Mouse (Mus musculus) heart, adult 11 months (tissue): Measurements from ENCODE around the gene Snap25.
A peak's percentile ranks its signal among the peaks of the same experiment; 100 is the strongest.

ENCODE experiments used
- DNase-seq: peaks from one replicate; pipeline ENCODE4 v3.0.0; 2022

Snap25 gene

DNA sequence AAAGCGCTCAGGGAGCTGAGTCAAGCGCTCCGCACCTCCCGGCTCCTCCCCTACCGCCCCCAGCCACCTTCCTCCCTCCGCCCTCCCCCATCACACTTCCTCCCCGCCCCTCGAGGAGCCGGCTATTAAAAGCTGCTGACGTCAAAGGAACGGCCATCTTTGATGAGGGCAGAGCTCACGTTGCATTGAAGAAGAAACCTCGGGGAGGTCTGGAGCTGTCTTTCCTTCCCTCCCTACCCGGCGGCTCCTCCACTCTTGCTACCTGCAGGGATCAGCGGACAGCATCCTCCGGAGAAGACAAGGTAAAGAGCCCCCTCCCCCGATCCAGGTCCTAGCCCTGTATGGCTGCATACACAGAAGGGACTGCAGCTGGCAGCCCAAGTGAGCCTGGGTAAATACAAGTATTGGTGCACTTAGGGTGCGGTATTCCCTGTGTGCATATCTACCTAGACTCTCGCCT, at the start of gene Snap25:
Gene Snap25, plus strand, starts transcription at position 155 of the 460 bp plus-strand sequence.
- no peak for DNase-seq

GRCm38 (mm10) chr2:136666951-136667350, 46.3 kb upstream of the Snap25 start:
- no peak for DNase-seq

GRCm38 (mm10) chr2:136669183-136669582, 44.1 kb upstream of the Snap25 start:
- DNase-seq, result peak; percentile 97

DNA sequence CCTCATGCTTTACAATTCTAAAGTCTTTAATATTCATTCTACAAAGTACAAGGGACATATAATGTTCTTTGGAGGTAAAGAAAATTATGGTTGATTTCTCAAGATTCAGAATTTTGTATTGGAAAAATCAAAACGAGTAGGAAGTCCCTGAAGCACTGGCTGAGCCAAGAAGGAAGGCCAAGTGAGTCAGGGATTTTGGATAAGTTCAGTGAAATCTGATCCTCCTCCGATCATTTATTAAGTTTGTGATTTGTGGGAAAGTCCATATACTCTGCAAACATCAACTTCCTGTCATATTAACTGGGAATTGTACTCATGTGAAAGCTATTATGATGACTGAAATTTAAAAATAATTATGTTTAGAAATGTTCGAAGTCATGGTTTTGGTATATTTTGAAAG, 43.6 kb upstream of the Snap25 start:
- peak; percentile 87 for DNase-seq

GRCm38 (mm10) chr2:136670539-136671271, 42.5 kb upstream of the Snap25 start:
- DNase-seq, result peak; percentile 87

DNA sequence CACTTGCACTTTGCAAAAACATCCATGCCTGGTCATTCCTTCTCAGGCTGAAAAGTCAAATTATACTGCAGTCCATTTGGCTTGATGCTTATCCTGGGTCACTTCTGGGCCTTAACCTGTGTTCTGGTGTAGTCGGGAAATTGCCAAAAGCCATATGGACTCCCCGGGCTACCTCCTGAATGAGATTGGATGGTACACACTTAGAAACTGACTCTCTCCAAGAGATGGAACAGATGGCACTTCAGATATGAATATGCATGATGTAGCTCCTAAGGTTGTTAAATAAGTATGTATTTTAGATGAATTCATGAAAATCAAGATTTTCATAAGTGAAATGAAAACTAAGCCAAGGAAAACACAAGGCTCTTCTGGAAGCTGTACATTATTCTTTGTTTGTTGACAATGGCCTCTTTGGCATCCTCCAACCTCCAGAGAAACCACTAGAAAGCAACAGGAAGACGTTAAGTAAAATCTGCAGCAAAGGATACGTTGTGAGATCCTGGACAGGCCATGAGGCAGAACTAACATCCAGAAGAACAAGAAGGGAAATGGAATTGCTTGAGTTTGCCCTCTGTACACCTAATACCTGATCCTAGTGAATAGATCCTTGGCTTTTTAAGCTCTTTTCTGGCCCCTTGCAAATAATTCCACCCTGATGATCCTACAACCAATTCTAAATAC, 39.0 kb upstream of the Snap25 start:
- DNase-seq, result no peak

GRCm38 (mm10) chr2:136676196-136676595, 37.1 kb upstream of the Snap25 start:
- no peak for DNase-seq

- DNase-seq, result no peak
Observed at GRCm38 (mm10) chr2:136676918-136677445, 36.3 kb upstream of the Snap25 start.

DNA sequence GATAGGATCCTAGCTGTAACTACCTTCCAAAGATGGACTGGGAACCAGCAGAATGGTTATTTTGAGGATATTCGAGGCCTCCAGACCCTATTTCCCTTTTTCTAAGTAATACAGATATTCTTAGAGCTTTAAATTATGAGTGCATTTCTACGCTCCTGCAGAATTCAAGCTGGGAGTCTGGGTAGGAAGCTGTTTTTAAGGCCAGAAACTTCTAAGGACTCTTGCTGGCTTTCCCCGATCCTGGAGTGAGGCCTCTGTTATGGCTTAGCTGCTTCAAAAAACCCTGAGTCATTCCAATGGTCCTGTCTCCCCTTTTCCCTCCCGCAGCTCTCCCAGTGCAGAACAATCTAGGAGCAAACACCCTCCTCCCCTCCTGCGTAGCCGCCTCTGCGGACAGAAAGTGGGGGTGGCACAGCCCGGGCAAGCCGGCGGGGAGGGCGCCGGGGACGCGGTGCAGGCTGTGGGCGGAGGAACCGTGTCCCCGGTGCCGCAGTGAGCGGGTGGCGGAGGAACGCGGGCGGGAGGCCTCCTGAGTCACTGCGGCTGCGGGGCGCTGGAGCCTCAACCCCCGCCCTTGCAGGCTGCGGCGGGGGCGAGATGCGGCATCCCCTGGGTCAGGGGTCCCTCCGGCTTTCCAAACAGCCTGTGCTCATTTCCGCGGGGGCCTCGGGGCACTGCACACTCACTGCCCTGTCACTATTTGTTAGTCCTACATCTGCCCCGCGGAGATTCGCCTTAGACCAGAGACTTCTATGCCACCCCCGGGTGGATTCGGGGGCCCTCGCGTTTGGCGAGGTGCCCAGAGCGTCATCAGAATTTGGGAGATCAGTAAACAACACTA, 34.7 kb upstream of the Snap25 start:
- peak; percentile 99 for DNase-seq

- DNase-seq, result peak; percentile 99
Observed at GRCm38 (mm10) chr2:136679280-136680221, 33.7 kb upstream of the Snap25 start.

DNA sequence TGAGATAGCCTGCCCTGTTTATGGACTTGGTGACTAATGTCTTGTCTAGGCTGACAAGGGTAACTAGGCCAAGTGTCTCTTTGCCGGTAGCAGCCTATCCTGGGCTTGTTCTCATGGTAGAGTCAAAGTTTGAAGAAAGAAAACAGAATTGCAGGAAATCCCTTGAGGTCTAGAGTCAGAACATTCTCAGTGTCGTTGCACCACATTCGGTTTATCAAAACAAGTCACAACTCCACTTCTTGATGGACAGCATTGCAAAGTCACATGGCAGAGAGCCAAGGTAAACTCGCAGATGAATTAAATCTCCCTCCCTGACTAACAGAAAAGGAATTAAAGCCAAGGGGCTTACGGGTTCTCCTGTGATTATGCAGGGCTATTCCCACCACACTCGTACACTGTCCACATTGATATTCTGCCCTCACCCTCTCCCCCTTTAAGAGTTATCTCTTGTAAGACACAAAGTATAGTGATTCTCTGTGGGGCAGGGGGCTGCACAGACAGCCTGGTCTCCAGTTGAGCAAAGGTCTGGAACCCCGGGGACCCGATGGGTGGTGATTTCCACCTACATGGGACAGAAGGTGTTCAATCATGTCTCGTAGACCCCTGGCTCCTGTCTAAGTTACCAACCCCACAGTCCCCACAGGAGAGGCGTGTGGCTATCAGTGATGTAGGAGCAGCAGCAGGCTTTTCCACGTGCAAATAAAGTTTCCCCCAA, 30.9 kb upstream of the Snap25 start:
- peak; percentile 97 for DNase-seq

DNA sequence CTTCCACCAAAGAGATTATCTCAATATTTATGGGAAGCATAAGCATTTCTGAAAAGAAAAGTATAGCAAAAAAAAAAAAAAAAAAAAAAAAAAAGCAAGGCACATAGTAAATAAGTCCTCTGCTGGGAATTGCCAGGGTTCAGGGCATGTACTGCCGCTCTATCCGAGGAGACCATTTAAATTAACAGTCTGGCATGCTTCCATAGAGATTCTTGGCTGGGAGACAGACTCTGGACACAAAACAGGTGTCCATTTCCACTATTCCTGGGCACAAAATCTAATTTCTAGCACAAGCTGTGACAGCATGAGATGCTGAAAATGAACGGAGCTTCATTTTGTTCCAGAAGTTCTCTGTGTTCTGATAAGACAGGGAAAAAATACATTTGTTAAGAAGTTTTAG, 27.1 kb upstream of the Snap25 start:
- DNase-seq, result peak; percentile 96

DNA sequence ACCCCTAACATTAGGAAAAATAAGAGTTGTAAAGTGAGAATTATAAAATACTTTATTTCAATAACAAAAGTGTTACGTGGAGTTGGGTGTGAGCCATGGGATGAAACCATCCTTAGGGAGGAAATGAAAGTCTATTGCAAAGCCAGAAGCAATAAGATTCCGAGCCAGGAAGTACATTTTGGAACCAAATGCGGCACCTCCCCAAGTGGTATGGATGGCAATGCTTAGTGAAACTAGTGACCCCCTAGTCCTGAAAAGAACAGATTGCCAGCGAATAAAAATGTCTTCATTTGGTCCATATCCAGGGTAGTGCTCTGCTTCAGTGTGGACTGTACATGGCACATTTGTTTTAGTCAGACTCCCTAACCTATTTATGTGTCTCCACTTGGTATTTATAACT, 25.9 kb upstream of the Snap25 start:
- DNase-seq, result no peak

- DNase-seq, result no peak
Observed at GRCm38 (mm10) chr2:136689476-136689875, 23.8 kb upstream of the Snap25 start.

DNA sequence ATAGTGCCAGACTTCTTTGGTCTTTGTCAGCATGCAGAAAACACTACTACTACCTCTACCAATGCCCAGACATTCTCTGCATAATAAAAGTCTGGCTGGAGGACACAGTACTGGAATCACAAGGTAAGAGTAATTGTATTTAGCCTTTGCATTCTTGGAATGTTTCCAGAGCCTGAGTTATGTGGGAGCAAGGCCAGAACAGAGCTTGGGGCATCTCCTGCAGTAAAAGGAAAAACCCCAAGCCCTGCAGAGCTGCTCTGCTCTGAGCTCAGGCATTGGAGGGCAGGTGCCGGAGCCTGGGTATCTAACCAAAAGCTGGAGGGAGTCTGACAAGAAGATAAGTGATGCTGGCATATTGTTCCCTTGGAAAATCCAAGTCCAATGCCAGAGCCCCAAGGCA, 21.6 kb upstream of the Snap25 start:
- no peak for DNase-seq

DNA sequence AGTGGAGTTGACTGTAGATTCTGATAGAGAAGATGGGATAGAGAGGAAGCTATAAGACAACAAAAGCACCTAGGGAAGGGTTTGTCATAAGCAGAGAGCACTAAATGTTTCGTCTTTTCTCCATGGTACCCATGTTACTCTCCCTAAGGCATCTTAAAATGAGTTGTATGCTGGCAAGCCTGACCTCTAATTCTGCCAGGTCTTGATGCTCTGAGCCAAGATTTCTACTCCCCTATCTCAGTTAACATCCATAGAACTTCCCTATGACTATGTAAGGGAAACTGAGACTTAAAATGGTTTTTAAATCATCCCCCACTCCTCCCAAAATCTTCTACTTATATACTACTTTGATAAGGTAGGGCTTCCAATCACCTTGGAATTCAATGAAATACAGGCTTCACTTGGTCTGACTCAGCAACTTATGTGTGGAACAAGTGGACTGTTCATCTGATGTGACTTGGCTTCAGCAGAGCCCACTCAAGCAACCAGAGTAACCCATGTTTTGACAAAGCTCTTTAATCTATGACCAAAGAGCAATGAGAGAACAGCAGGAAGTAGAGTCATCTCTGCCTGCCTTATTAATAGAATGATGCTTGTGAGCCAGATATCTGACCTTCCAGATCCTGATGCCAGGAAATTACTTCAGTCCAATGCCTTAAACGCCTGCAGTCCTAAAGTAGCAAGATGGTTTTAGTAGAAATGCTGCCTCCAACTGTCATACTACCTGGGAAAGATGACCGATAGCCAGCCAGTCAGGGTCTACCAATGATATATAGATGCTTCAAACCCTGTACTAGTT, 13.6 kb upstream of the Snap25 start:
- no peak for DNase-seq

DNA sequence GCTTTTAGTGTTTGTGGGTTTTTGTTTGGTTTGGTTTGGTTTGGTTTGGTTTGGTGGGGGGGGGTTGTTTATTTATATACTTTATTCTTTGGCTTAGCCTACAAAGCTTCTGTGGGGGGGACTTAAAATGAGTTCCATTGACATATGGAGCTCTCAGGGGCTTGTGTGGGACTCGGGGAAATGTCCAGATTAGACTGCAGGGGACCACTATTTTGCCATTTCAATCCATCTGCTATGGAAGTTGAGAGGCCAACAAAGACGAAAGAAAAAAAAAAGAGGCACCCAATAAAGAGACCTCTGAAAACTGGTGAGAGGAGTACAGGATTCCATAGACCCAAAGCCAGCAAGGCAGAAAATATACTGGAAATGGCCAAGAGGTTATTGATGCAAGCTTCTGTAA, 9.9 kb upstream of the Snap25 start:
- no peak for DNase-seq

- no peak for DNase-seq
Observed at GRCm38 (mm10) chr2:136711155-136711554, 2.1 kb upstream of the Snap25 start.

DNA sequence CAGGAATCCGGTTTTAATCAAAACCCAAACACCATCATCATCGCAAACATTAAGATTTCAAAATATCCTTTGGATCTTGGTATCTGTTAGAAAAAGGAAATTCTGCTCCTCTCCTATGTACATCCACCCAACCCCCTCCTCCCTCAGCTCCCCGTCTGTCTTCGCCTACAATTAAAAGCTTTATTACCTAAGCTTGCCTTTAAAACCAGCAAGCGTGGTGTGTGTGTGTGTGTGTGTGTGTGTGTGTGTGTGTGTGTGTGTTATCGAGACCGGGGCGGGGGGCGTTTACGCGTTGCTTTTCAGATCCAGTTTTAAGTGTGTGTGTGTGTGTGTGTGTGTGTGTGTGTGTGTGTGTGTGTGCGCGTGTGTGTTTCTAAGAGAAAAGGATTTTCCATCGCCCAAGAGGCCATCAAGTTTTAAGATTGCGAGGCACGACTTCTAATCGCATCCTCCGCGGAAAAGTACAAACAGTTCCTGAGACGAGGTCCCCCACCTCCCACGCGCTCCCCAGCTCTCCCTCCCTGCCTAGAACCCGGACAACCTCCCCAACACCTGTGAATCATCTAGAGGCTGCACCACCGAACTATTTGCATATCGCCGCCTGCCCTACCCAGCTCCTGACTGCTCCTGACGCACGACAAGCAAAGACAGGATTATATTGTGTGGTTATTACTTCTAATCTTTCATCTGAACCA, 1.4 kb upstream of the Snap25 start:
- DNase-seq, result no peak
